Mouse (Mus musculus): Measurements from ENCODE around the gene Gm5414. TPM values are rescaled to one million over a fixed set of nuclear protein-coding genes. Genes with fewer than 3 reads are reported as not detected.

The Gm5414 gene
- not detected for total RNA-seq (2021)
- long read RNA-seq, experiment 1 = 0 reads
- long read RNA-seq, experiment 2 = 0 reads

DNA sequence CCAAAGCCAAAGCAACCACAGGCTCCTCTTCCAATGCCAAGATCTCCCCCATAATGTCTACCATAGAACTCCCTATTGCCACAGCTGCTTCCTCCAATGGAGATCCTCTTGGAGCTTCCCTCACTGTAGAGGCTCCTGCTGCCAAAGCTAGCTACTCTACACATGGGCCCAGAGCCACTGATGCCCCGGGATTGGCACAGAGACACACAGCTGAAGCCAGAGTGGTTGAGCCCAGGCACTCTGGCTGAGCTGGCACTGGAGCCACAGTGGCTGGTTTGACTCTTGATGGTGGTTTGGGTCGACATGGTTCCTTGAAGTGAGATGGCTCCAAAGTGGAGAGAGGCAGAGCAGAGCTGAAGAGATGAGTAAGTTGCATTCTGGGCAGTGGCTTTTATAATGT lies at the start of gene Gm5414:
TSS of gene Gm5414 (minus strand) at position 305 of the 400 bp plus-strand sequence.
- intact Hi-C loops (cut with DNase I) = no loop called here
- DNase-seq = no peak

- intact Hi-C loops (cut with DNase I) = no loop called here
- no peak for DNase-seq
Measured at GRCm38 (mm10) chr15:101675978-101676377, 48.0 kb upstream of the Gm5414 start.

GRCm38 (mm10) chr15:101652736-101653265 lies 24.8 kb upstream of the Gm5414 start:
- intact Hi-C loops (cut with DNase I) = no loop called here
- no peak for DNase-seq

- intact Hi-C loops (cut with DNase I) = no loop called here
- DNase-seq = no peak
Measured at GRCm38 (mm10) chr15:101647280-101647679, 19.3 kb upstream of the Gm5414 start, which contains the start of gene Gm5478. TSS of gene Gm5478 (minus strand) at chr15:101647380.

DNA sequence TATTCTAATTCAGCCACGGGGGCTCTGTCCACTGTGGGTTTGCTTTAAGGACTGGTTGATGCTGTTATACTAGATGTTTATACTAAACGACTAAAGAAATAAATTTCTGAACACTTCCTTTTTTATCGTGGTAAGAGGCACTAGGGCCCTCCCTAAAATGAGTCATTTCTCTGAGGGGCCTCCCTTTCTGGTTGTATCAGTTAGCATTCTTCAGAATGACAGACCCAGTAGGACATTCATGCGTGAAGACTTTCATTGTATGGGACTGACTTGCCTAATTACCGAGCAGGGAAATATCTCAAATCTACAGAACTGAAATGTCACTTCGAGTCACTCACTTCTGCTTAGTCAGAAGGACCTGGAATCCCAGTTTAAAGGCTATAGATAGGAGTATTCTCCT lies 28.9 kb downstream of the Gm5414 start:
- intact Hi-C loops (cut with DNase I) = no loop called here
- no peak for DNase-seq

- DNase-seq = no peak
- intact Hi-C loops (cut with DNase I) = no loop called here
Measured at GRCm38 (mm10) chr15:101588216-101588615, 39.8 kb downstream of the Gm5414 start.

- DNase-seq = no peak
- intact Hi-C loops (cut with DNase I) = no loop called here
Measured at GRCm38 (mm10) chr15:101584456-101584855, 43.5 kb downstream of the Gm5414 start.

DNA sequence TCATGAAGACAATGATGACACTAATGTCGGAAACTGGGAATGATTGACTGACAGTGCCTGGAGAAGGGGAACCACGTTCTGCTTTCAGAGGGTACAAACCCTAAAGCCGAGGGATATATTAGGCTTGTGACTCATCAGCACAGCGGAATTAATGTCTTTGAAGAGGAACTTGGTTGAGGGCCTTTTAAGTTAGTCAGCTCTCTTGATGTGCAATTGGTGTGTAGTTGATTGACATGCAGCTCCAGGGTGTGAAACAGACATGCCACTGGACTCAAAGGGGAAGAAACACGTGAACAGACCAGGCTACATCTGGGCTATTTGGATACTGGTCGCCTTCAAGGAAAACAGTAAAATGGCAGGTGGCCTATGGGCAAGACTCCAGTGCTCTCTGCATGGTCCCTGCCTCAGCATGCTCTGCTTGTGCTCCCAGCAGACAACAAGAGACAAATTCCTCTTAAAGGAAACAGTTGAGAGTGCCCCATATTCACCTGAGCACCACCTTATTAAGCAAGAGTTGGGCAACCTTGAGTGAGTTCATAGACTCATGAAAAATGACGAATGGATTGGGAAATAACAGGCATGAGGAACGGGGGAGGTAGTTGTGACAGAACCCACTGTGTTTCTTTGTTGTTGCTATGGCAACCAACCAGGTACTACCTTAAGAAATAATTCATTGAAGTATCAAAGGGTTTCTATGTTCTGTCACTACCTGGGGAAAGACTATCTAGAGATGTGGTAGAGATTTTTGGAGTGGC lies 44.6 kb downstream of the Gm5414 start:
- no peak for DNase-seq

DNA sequence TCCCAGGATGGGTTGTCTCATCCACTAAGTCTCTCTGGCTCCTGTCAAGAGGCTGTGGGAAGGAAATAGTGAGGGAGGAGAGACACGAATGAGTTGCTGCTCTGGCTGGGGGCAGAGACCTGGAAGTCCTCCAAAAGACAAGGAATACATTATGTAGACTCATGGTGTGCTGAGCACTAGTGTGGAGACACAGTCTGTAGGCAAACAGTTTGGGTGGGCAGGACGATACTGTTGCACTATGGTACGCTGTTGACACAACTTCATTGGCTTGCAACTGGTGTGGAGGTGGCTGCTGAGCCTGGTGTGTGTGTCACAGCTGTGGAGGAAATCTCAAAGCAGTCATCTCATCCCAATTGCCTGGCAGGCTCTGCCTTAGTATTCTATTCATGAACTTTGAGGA lies 46.3 kb downstream of the Gm5414 start:
- no peak for DNase-seq
- intact Hi-C loops (cut with DNase I) = no loop called here

More for the DNA sequence above, 44.6 kb downstream of the Gm5414 start:
- intact Hi-C loops (cut with DNase I) = no loop called here

DNA sequence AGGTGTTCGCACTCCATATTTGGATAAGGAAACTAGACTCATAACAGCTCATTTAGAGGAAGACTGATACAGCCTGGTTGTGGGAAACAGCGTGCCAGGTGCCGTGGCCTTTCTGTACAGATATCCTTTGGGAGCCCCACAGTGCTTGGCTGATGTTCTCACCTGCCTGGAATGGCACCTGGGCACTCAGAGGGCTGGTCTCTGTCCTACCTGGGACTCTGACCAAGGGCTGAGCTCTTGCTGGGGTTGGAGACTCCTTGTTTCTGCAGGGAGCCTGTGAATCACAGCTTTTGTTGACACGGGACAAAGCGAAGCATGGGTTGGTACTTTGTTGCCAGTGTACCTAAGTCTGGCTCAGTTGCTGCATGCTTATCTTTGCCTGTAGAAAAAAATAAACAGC lies 52.5 kb downstream of the Gm5414 start:
- intact Hi-C loops (cut with DNase I) = no loop called here
- no peak for DNase-seq

Small RNA genes lying within 50 kb of the gene (microRNA-seq; reads per million reads assigned to microRNA genes)
- gene Gm44383 = 0 reads per million in 2 experiments
- gene Gm44479 = 0 reads per million in 2 experiments

Other genes starting within 250 kb of the Gm5414 start
- gene Krt7, start 217.1 kb downstream of the Gm5414 start, total RNA-seq (2021) = under 1 TPM in 1 of 2 experiments, not detected in 1; 0.15 TPM
- not detected for gene Krt87, start 189.4 kb downstream of the Gm5414 start, total RNA-seq (2021)
- not detected for gene Krt88, start 180.4 kb downstream of the Gm5414 start, total RNA-seq (2021)
- not detected for gene Krt81, start 164.4 kb downstream of the Gm5414 start, total RNA-seq (2021)
- gene Krt86, start 154.7 kb downstream of the Gm5414 start, total RNA-seq (2021) = not detected
- not detected for gene Krt83, start 136.7 kb downstream of the Gm5414 start, total RNA-seq (2021)
- gene Gm49425, start 110.9 kb downstream of the Gm5414 start, total RNA-seq (2021) = not detected
- gene Krt84, start 95.4 kb downstream of the Gm5414 start, total RNA-seq (2021) = not detected
- not detected for gene Krt82, start 77.5 kb downstream of the Gm5414 start, total RNA-seq (2021)
- gene Krt90, start 65.2 kb downstream of the Gm5414 start, total RNA-seq (2021) = not detected
- gene Krt75, start 54.3 kb downstream of the Gm5414 start, total RNA-seq (2021) = not detected
- gene Gm5478, start 19.2 kb upstream of the Gm5414 start, total RNA-seq (2021) = not detected
- gene Krt6b, start 52.1 kb upstream of the Gm5414 start, total RNA-seq (2021) = not detected
- not detected for gene Krt6a, start 66.1 kb upstream of the Gm5414 start, total RNA-seq (2021)
- gene Krt5, start 84.7 kb upstream of the Gm5414 start, total RNA-seq (2021) = under 1 TPM in 1 of 2 experiments, not detected in 1; 0.15 TPM
- gene Krt71, start 114.9 kb upstream of the Gm5414 start, total RNA-seq (2021) = not detected
- not detected for gene Krt72, start 158.3 kb upstream of the Gm5414 start, total RNA-seq (2021)
- not detected for gene Krt73, start 174.2 kb upstream of the Gm5414 start, total RNA-seq (2021)
- not detected for gene Krt2, start 190.0 kb upstream of the Gm5414 start, total RNA-seq (2021)
- gene Krt1, start 222.6 kb upstream of the Gm5414 start, total RNA-seq (2021) = not detected
- not detected for gene Krt77, start 241.5 kb upstream of the Gm5414 start, total RNA-seq (2021)

All from gastrocnemius, postnatal 36 days (tissue).